Mouse (Mus musculus): ENCODE results near the gene Tcf23. TPM values are rescaled to one million over a fixed set of nuclear protein-coding genes. Genes with fewer than 3 reads are reported as not detected.
"Not testable (repeated sequence)": the region's sequence is repeated elsewhere in the genome, so short reads cannot be mapped to it uniquely, and the experiment has no call there.

Gene Tcf23
- polyA plus RNA-seq, 1 experiment from 2014 or later: 0.04 TPM

GRCm38 (mm10) chr5:30994910-30995635 lies 26.6 kb downstream of the Tcf23 start:
- DNase-seq (ENCODE audit: low spot score): no peak

GRCm38 (mm10) chr5:30998306-30998705 lies 29.8 kb downstream of the Tcf23 start:
- DNase-seq (ENCODE audit: low spot score): peak; percentile 80

- DNase-seq (ENCODE audit: low spot score): no peak
These were observed 30.9 kb downstream of the Tcf23 start for GRCm38 (mm10) chr5:30999324-30999723.

- DNase-seq (ENCODE audit: low spot score): no peak
These were observed 31.7 kb downstream of the Tcf23 start for GRCm38 (mm10) chr5:31000122-31000521.

GRCm38 (mm10) chr5:31000993-31001392 lies 32.5 kb downstream of the Tcf23 start:
- no peak for DNase-seq (ENCODE audit: low spot score)

- DNase-seq (ENCODE audit: low spot score): no peak
These were observed 33.1 kb downstream of the Tcf23 start for GRCm38 (mm10) chr5:31001560-31001959.

- peak; percentile 90 for DNase-seq (ENCODE audit: low spot score)
These were observed 35.7 kb downstream of the Tcf23 start for GRCm38 (mm10) chr5:31004184-31004583.

- peak; percentile 79 for DNase-seq (ENCODE audit: low spot score)
These were observed 44.3 kb downstream of the Tcf23 start for GRCm38 (mm10) chr5:31012737-31013136.

- DNase-seq (ENCODE audit: low spot score): no peak
These were observed 47.5 kb downstream of the Tcf23 start for GRCm38 (mm10) chr5:31015913-31016312.

- DNase-seq (ENCODE audit: low spot score): not testable (repeated sequence)
These were observed 53.3 kb downstream of the Tcf23 start for GRCm38 (mm10) chr5:31021790-31022189.

GRCm38 (mm10) chr5:31022690-31023089 lies 54.2 kb downstream of the Tcf23 start:
- DNase-seq (ENCODE audit: low spot score): no peak

GRCm38 (mm10) chr5:31023254-31023653 lies 54.8 kb downstream of the Tcf23 start:
- DNase-seq (ENCODE audit: low spot score): no peak

- no peak for DNase-seq (ENCODE audit: low spot score)
These were observed 56.2 kb downstream of the Tcf23 start for GRCm38 (mm10) chr5:31024641-31025040.

Other genes starting within 250 kb of the Tcf23 start
- 3.4 and 3.8 TPM in 2 replicates for gene Mapre3, start 154.0 kb upstream of the Tcf23 start, polyA plus RNA-seq (2015; fragmentation: Nextera tagmentation; extraction: Ambion mirVana)
- gene Tmem214, start 100.7 kb upstream of the Tcf23 start, polyA plus RNA-seq (2015; fragmentation: Nextera tagmentation; extraction: Ambion mirVana): 41.7 TPM in 2 replicates
- 13.3 and 15.9 TPM in 2 replicates for gene Agbl5, start 80.0 kb upstream of the Tcf23 start, polyA plus RNA-seq (2015; fragmentation: Nextera tagmentation; extraction: Ambion mirVana)
- 396 and 461 TPM in 2 replicates for gene Ost4, start 60.9 kb upstream of the Tcf23 start, polyA plus RNA-seq (2015; fragmentation: Nextera tagmentation; extraction: Ambion mirVana)
- gene Emilin1, start 55.3 kb upstream of the Tcf23 start, polyA plus RNA-seq (2015; fragmentation: Nextera tagmentation; extraction: Ambion mirVana): 47.0 and 47.5 TPM in 2 replicates
- gene Khk, start 47.2 kb upstream of the Tcf23 start, polyA plus RNA-seq (2015; fragmentation: Nextera tagmentation; extraction: Ambion mirVana): 31.7 and 32.5 TPM in 2 replicates
- gene Cgref1, start 23.1 kb upstream of the Tcf23 start, polyA plus RNA-seq (2015; fragmentation: Nextera tagmentation; extraction: Ambion mirVana): 0.70 and 0.71 TPM in 2 replicates
- gene Preb, start 8.3 kb upstream of the Tcf23 start, polyA plus RNA-seq (2015; fragmentation: Nextera tagmentation; extraction: Ambion mirVana): 141 and 156 TPM in 2 replicates
- 123 and 132 TPM in 2 replicates for gene Atraid, start 79.7 kb downstream of the Tcf23 start, polyA plus RNA-seq (2015; fragmentation: Nextera tagmentation; extraction: Ambion mirVana)
- 7.0 and 8.7 TPM in 2 replicates for gene Slc5a6, start 80.3 kb downstream of the Tcf23 start, polyA plus RNA-seq (2015; fragmentation: Nextera tagmentation; extraction: Ambion mirVana)
- 15.3 and 16.8 TPM in 2 replicates for gene Cad, start 86.1 kb downstream of the Tcf23 start, polyA plus RNA-seq (2015; fragmentation: Nextera tagmentation; extraction: Ambion mirVana)
- not detected in 2 replicates for gene Dnajc5g, start 137.6 kb downstream of the Tcf23 start, polyA plus RNA-seq (2015; fragmentation: Nextera tagmentation; extraction: Ambion mirVana)
- 0.07 and 0.30 TPM in 2 replicates for gene Slc30a3, start 139.6 kb downstream of the Tcf23 start, polyA plus RNA-seq (2015; fragmentation: Nextera tagmentation; extraction: Ambion mirVana)
- gene Trim54, start 148.1 kb downstream of the Tcf23 start, polyA plus RNA-seq (2015; fragmentation: Nextera tagmentation; extraction: Ambion mirVana): 0.14 and 0.16 TPM in 2 replicates
- not detected in 2 replicates for gene Ucn, start 170.2 kb downstream of the Tcf23 start, polyA plus RNA-seq (2015; fragmentation: Nextera tagmentation; extraction: Ambion mirVana)
- gene Mpv17, start 185.6 kb downstream of the Tcf23 start, polyA plus RNA-seq (2015; fragmentation: Nextera tagmentation; extraction: Ambion mirVana): 17.1 and 21.9 TPM in 2 replicates
- gene Gm29609, start 211.2 kb downstream of the Tcf23 start, polyA plus RNA-seq (2015; fragmentation: Nextera tagmentation; extraction: Ambion mirVana): 0.57 and 0.88 TPM in 2 replicates
- gene Gtf3c2, start 211.5 kb downstream of the Tcf23 start, polyA plus RNA-seq (2015; fragmentation: Nextera tagmentation; extraction: Ambion mirVana): 46.1 and 47.2 TPM in 2 replicates
- gene Snx17, start 224.6 kb downstream of the Tcf23 start, polyA plus RNA-seq (2015; fragmentation: Nextera tagmentation; extraction: Ambion mirVana): 126 and 144 TPM in 2 replicates
- gene Eif2b4, start 224.8 kb downstream of the Tcf23 start, polyA plus RNA-seq (2015; fragmentation: Nextera tagmentation; extraction: Ambion mirVana): 73.6 and 80.4 TPM in 2 replicates
- gene Zfp513, start 233.6 kb downstream of the Tcf23 start, polyA plus RNA-seq (2015; fragmentation: Nextera tagmentation; extraction: Ambion mirVana): 7.0 TPM in 2 replicates